Mouse (Mus musculus) heart, embryonic 14.5 days (tissue): ENCODE results near the gene Tmprss9. TPM values are rescaled to one million over a fixed set of nuclear protein-coding genes. Genes with fewer than 3 reads are reported as not detected.
A peak's percentile ranks its signal among the peaks of the same experiment; 100 is the strongest.

ENCODE experiments used
- ATAC-seq: fragments of 200-750 bp; cut with Nextera tagmentation; 2 replicates; pipeline ENCODE4 v1.8.0; 2017; ENCODE audit warnings: low read depth, moderate TSS enrichment; ENCODE audit not compliant: insufficient number of reproducible peaks, insufficient read depth, low FRiP score
- H3K27ac ChIP-seq, 2 experiments: fragments of 200-500 bp in 1 of 2; fragments of 300-500 bp in 1 of 2; sonication (generic) in 1 of 2; replicated peaks in 1 of 2; 2 replicates each; pipeline ENCODE4 v1.5.1; 2012 to 2014; ENCODE audit warnings: low read depth in 2 of 2, low read length in 2 of 2, control low read depth in 1 of 2, mild to moderate bottlenecking in 1 of 2, mixed read lengths in 1 of 2; ENCODE audit not compliant: control insufficient read depth in 1 of 2, insufficient read depth in 1 of 2
- H3K27me3 ChIP-seq: fragments of 300-500 bp; sonication (generic); 2 replicates; pipeline ENCODE4 v1.6.1; 2014; ENCODE audit warnings: mild to moderate bottlenecking, low read length, control low read depth; ENCODE audit not compliant: control insufficient read depth, insufficient read depth
- H3K36me3 ChIP-seq: fragments of 300-500 bp; sonication (generic); 2 replicates; pipeline ENCODE4 v1.6.1; 2014; ENCODE audit warnings: mild to moderate bottlenecking, control low read depth, low read length, mixed read lengths; ENCODE audit not compliant: control insufficient read depth, insufficient read depth
- H3K4me1 ChIP-seq, 2 experiments: fragments of 200-500 bp in 1 of 2; fragments of 300-500 bp in 1 of 2; sonication (generic) in 1 of 2; 2 replicates each; pipeline ENCODE4 v1.6.1; 2012 to 2014; ENCODE audit warnings: low read length in 2 of 2, control low read depth in 1 of 2, mixed read lengths in 1 of 2; ENCODE audit not compliant: control insufficient read depth in 2 of 2, insufficient read depth in 2 of 2
- H3K4me2 ChIP-seq: fragments of 300-500 bp; sonication (generic); 2 replicates; pipeline ENCODE4 v1.6.1; 2014; ENCODE audit warnings: mild to moderate bottlenecking, low read length
- H3K4me3 ChIP-seq, 2 experiments: fragments of 200-500 bp in 1 of 2; fragments of 300-500 bp in 1 of 2; sonication (generic) in 1 of 2; 2 replicates each; pipeline ENCODE4 v1.5.1; 2012 to 2014; ENCODE audit warnings: low read length in 2 of 2, mild to moderate bottlenecking in 2 of 2, control low read depth in 1 of 2, low read depth in 1 of 2, moderate library complexity in 1 of 2; ENCODE audit not compliant: control insufficient read depth in 1 of 2, insufficient read depth in 1 of 2
- H3K9ac ChIP-seq: fragments of 300-500 bp; sonication (generic); 2 replicates; pipeline ENCODE4 v1.6.1; 2014; ENCODE audit warnings: mild to moderate bottlenecking, low read length
- H3K9me3 ChIP-seq: fragments of 300-500 bp; sonication (generic); 2 replicates; pipeline ENCODE4 v1.6.1; 2016; ENCODE audit warnings: low read length, control low read depth; ENCODE audit not compliant: control insufficient read depth
- WGBS: fragments of 180-500 bp; shearing (Covaris S2); extraction: QIAGEN DNeasy Blood & Tissue Kit; methylation state at CpG from one replicate; pipeline ENCODE4 v1.1.7; 2014; 5-methylcytosine and 5-hydroxymethylcytosine counted together
- polyA plus RNA-seq: library from polyadenylated mRNA; unstranded; fragments of >200 nt; fragmentation: Nextera tagmentation; extraction: Ambion mirVana; gene quantifications from 2 replicates; pipeline ENCODE4 v1.2.1, GENCODE M21; 2014

Tmprss9 gene
- polyA plus RNA-seq, 1 experiment from 2014 or later: 0.05 TPM

GRCm38 (mm10) chr10:80925472-80925871, 53.8 kb downstream of the Tmprss9 start:
- H3K36me3 ChIP-seq: no peaks in the 10 kb centered on the region
- no peak overlapping the region for H3K4me3 ChIP-seq
- no peak overlapping the region for H3K9ac ChIP-seq
- peaks cover 9 to 14% of the 10 kb centered on the region in 2 experiments; a peak in 3 of 4 replicates for H3K4me1 ChIP-seq
- H3K4me2 ChIP-seq: no peak overlapping the region
- ATAC-seq: no peak
- no peaks in the 10 kb centered on the region for H3K9me3 ChIP-seq
- 46% methylated on average over 3 of the region's 3 CpGs for WGBS
- H3K27ac ChIP-seq: no peak overlapping the region
- no peaks in the 10 kb centered on the region for H3K27me3 ChIP-seq

GRCm38 (mm10) chr10:80928586-80929298, 57.1 kb downstream of the Tmprss9 start:
- Histone ChIP-seq H3K27ac (peak overlapping the region; percentile 95 to 96), H3K36me3 (no peaks in the 10 kb centered on the region; the same call in 1 of the 2 replicates), H3K4me3 (peak overlapping the region; percentile 60 to 85), H3K4me2 (peak overlapping the region; percentile 98), H3K9me3 (no peaks in the 10 kb centered on the region), H3K27me3 (no peaks in the 10 kb centered on the region), H3K4me1 (peaks cover 22 to 34% of the 10 kb centered on the region in 2 experiments), H3K9ac (peak overlapping the region; percentile 85)
- ATAC-seq: peak; percentile 18; the same call in 1 of the 2 replicates
- WGBS: under 1% methylated on average over 48 of the region's 48 CpGs

- Histone ChIP-seq H3K27ac (peak within 1 kb of the TSS; percentile 95 to 96), H3K4me1 (peaks cover 25 to 42% of the 10 kb centered on the region in 2 experiments), H3K4me3 (peak within 1 kb of the TSS; percentile 85 to 90), H3K9ac (peak within 1 kb of the TSS; percentile 96), H3K36me3 (no peaks in the 10 kb centered on the region; the same call in 1 of the 2 replicates), H3K4me2 (peak within 1 kb of the TSS; percentile 98), H3K9me3 (no peaks in the 10 kb centered on the region), H3K27me3 (no peaks in the 10 kb centered on the region)
- WGBS: under 1% methylated on average over 56 of the region's 56 CpGs
- ATAC-seq: peak; percentile 84
Observed at GRCm38 (mm10) chr10:80929299-80930226, 57.9 kb downstream of the Tmprss9 start, which contains the start of gene Gadd45b. Gene Gadd45b, plus strand, starts transcription at chr10:80930073.

- H3K4me3 ChIP-seq: peak overlapping the region; percentile 84 to 90
- H3K4me1 ChIP-seq: peaks cover 31 to 51% of the 10 kb centered on the region in 2 experiments
- under 1% methylated on average over 45 of the region's 45 CpGs for WGBS
- peak overlapping the region; percentile 18 to 79; a peak in 3 of 4 replicates for H3K27ac ChIP-seq
- no peaks in the 10 kb centered on the region; the same call in 1 of the 2 replicates for H3K36me3 ChIP-seq
- H3K27me3 ChIP-seq: no peaks in the 10 kb centered on the region
- peak overlapping the region; percentile 96 for H3K9ac ChIP-seq
- H3K4me2 ChIP-seq: peak overlapping the region; percentile 98
- no peak for ATAC-seq
- no peaks in the 10 kb centered on the region for H3K9me3 ChIP-seq
Observed at GRCm38 (mm10) chr10:80930361-80931152, 58.9 kb downstream of the Tmprss9 start.

GRCm38 (mm10) chr10:80931153-80931671, 59.6 kb downstream of the Tmprss9 start:
- H3K4me3 ChIP-seq: peak overlapping the region; percentile 84 to 90
- H3K4me1 ChIP-seq: peaks cover 37 to 57% of the 10 kb centered on the region in 2 experiments
- no peaks in the 10 kb centered on the region; the same call in 1 of the 2 replicates for H3K36me3 ChIP-seq
- no peaks in the 10 kb centered on the region for H3K27me3 ChIP-seq
- 3% methylated on average over 13 of the region's 14 CpGs for WGBS
- no peaks in the 10 kb centered on the region for H3K9me3 ChIP-seq
- H3K4me2 ChIP-seq: peak overlapping the region; percentile 98
- ATAC-seq: no peak
- peak overlapping the region; percentile 22 to 79 for H3K27ac ChIP-seq
- H3K9ac ChIP-seq: peak overlapping the region; percentile 96

GRCm38 (mm10) chr10:80931695-80932094, 60.0 kb downstream of the Tmprss9 start:
- Histone ChIP-seq H3K9me3 (no peaks in the 10 kb centered on the region), H3K4me3 (peak overlapping the region; percentile 84 to 90), H3K9ac (peak overlapping the region; percentile 96), H3K4me2 (peak overlapping the region; percentile 98), H3K27ac (peak overlapping the region; percentile 22 to 79; a peak in 3 of 4 replicates), H3K36me3 (no peaks in the 10 kb centered on the region; the same call in 1 of the 2 replicates), H3K27me3 (no peaks in the 10 kb centered on the region), H3K4me1 (peaks cover 39 to 62% of the 10 kb centered on the region in 2 experiments)
- whole genome bisulfite sequencing: 2% methylated on average over 26 of the region's 26 CpGs
- ATAC-seq: no peak
